22 mouse cellular contexts compared by ENCODE assay signal in genomic region chr10:30773181-30773580, GRCm38 (mm10). TPM values are rescaled to one million over a fixed set of nuclear protein-coding genes. Genes with fewer than 3 reads are reported as not detected.
A peak's percentile ranks its signal among the peaks of the same experiment; 100 is the strongest.
DNase-seq lines count a peak whose midpoint lies in the region; ATAC-seq and TF ChIP-seq lines count a peak whose summit lies in the region.
"Had no signal": no experiment of that assay in that cellular context is flagged by ENCODE, and none has a peak within 500 bp of the region (broad histone marks: within the 10 kb centered on the region; RNA-seq: fewer than 3 reads in every experiment).

No protein-coding gene starts in this region.

- no peak for TF ChIP-seq CTCF in kidney, adult 2 months (conservative IDR thresholded peaks at IDR 0.05; ENCODE audit: insufficient read depth, insufficient read length, low read depth, low read length)
- no peak for TF ChIP-seq CTCF in midbrain, postnatal 0 days (IDR thresholded peaks at IDR 0.05)

- no peak overlapping the region for H3K4me2 ChIP-seq in midbrain, postnatal 0 days (ENCODE audit: low read depth, low read length, poor library complexity, severe bottlenecking)
- H3K4me2 ChIP-seq: heart, embryonic 12.5 days had no signal

- ATAC-seq in megakaryocyte progenitor cell, adult 5-6 weeks (replicated peaks; ENCODE audit: poor library complexity): peak; percentile 26; the same call in 1 of the 2 replicates
- ATAC-seq in midbrain, postnatal 0 days (ENCODE audit: low FRiP score): no peak
- ATAC-seq: activated CD4-positive, CD25-positive, alpha-beta regulatory T cell, adult 4 months; forebrain, embryonic 14.5 days; hindbrain, embryonic 16.5 days; inflammation-experienced regulatory T-cells, adult 6 months; intestine, postnatal 0 days had no signal

- no peaks in the 10 kb centered on the region for H3K9me3 ChIP-seq in midbrain, postnatal 0 days (ENCODE audit: low read length)
- H3K9me3 ChIP-seq: embryonic facial prominence, embryonic 10.5 days; forebrain, embryonic 10.5 days; heart, embryonic 12.5 days; hindbrain, embryonic 10.5 days had no signal

- WGBS in kidney, adult 2 months: 83% methylated on average over 5 of the region's 5 CpGs
- WGBS in midbrain, postnatal 0 days: 56% methylated on average over 5 of the region's 5 CpGs

- peak overlapping the region; percentile 0 for H3K27ac ChIP-seq in kidney, adult 2 months (ENCODE audit: insufficient read depth, low read depth, low read length)
- H3K27ac ChIP-seq in midbrain, postnatal 0 days (ENCODE audit: low read depth, low read length): no peak overlapping the region
- H3K27ac ChIP-seq: embryonic facial prominence, embryonic 10.5 days; forebrain, embryonic 10.5 days; hindbrain, embryonic 10.5 days had no signal

- no peak overlapping the region for H3K9ac ChIP-seq in midbrain, postnatal 0 days (replicated peaks; ENCODE audit: low read length, poor library complexity, severe bottlenecking)
- H3K9ac ChIP-seq: heart, embryonic 12.5 days had no signal

- H3K4me3 ChIP-seq in kidney, adult 2 months (ENCODE audit: insufficient read depth, low read depth, low read length): no peak overlapping the region
- H3K4me3 ChIP-seq in midbrain, postnatal 0 days (ENCODE audit: low read depth, low read length): no peak overlapping the region
- H3K4me3 ChIP-seq: embryonic facial prominence, embryonic 10.5 days; erythroblast, embryonic 14.5 days; forebrain, embryonic 10.5 days; heart, embryonic 12.5 days; hindbrain, embryonic 10.5 days had no signal

- H3K4me1 ChIP-seq in kidney, adult 2 months (ENCODE audit: control insufficient read depth, insufficient read depth, low read length): peaks cover 12% of the 10 kb centered on the region
- no peaks in the 10 kb centered on the region; the same call in 1 of the 2 replicates for H3K4me1 ChIP-seq in midbrain, postnatal 0 days (ENCODE audit: insufficient read depth, low read length)
- H3K4me1 ChIP-seq: embryonic facial prominence, embryonic 10.5 days; hindbrain, embryonic 10.5 days had no signal

- no peak for DNase-seq in kidney, adult 2 months
- no peak for DNase-seq in kidney, postnatal 4 days
- DNase-seq in ES-CJ7 (ENCODE audit: low read depth, low spot score) (peak; percentile 89), R1 (ENCODE audit: low read depth, low spot score) (peak; percentile 96)
- no peak for DNase-seq in midbrain, postnatal 0 days (ENCODE audit: low spot score)
- DNase-seq in yolk sac, embryonic 10.5 days (ENCODE audit: low spot score): no peak
- DNase-seq: adrenal gland, adult 2 months; adrenal gland, postnatal 25 days; cerebellum, adult 2 months; cerebellum, postnatal 10 days; gastrocnemius, postnatal 14 days had no signal

- no peaks in the 10 kb centered on the region for H3K36me3 ChIP-seq in kidney, adult 2 months (ENCODE audit: control insufficient read depth, insufficient read depth, low read length)
- H3K36me3 ChIP-seq in midbrain, postnatal 0 days (ENCODE audit: insufficient read depth, low read length): no peaks in the 10 kb centered on the region
- H3K36me3 ChIP-seq: embryonic facial prominence, embryonic 10.5 days; forebrain, embryonic 10.5 days; hindbrain, embryonic 10.5 days had no signal

- H3K27me3 ChIP-seq in kidney, adult 2 months (replicated peaks; ENCODE audit: control insufficient read depth, insufficient read depth, low read length): no peaks in the 10 kb centered on the region
- no peaks in the 10 kb centered on the region for H3K27me3 ChIP-seq in midbrain, postnatal 0 days (ENCODE audit: insufficient read depth, low read length)
- H3K27me3 ChIP-seq: heart, embryonic 12.5 days had no signal

- TF ChIP-seq POLR2A in kidney, adult 2 months (IDR thresholded peaks at IDR 0.05; ENCODE audit: low read depth, low read length): no peak

RNA-seq across cellular contexts. Expression of gene Ncoa7, which starts 29.9 kb away (rescaled TPM):
- polyA plus RNA-seq in kidney, adult 2 months (2012; rRNA removed): 14.4 and 18.6 TPM in 2 replicates
- 23.0 and 28.1 TPM in 2 replicates for total RNA-seq in megakaryocyte progenitor cell, adult 5-6 weeks (2015)
- total RNA-seq in megakaryocyte progenitor cell, adult 5-6 weeks (2017): 16.0 and 21.2 TPM in 2 replicates
- total RNA-seq in midbrain, postnatal 0 days (2014; rRNA removed): 22.9 and 28.3 TPM in 2 replicates
- 21.7 and 25.8 TPM in 2 replicates for polyA plus RNA-seq in midbrain, postnatal 0 days (2015; fragmentation: Nextera tagmentation; extraction: Ambion mirVana)

Comparison
In these comparisons a context has a peak if more than half of its experiments do, and no peak if none do; other contexts are left out.
1. DNase-seq: peak in ES-CJ7 (single experiment) and R1 (single experiment); none in kidney, adult 2 months (single experiment), kidney, postnatal 4 days (0 of 2), midbrain, postnatal 0 days (single experiment) and yolk sac, embryonic 10.5 days (single experiment).